In genomic region chr2:105339993-105340392, GRCm38 (mm10) we compare ENCODE assay signal across 12 mouse cellular contexts. TPM values are rescaled to one million over a fixed set of nuclear protein-coding genes. Genes with fewer than 3 reads are reported as not detected.
DNase-seq lines count a peak whose midpoint lies in the region; ATAC-seq and TF ChIP-seq lines count a peak whose summit lies in the region.
"Had no signal": no experiment of that assay in that cellular context is flagged by ENCODE, and none has a peak within 500 bp of the region (broad histone marks: within the 10 kb centered on the region; RNA-seq: fewer than 3 reads in every experiment).

No protein-coding gene starts in this region.

- H3K4me1 ChIP-seq in hindbrain, postnatal 0 days (ENCODE audit: insufficient read depth, low read length): no peaks in the 10 kb centered on the region
- no peaks in the 10 kb centered on the region for H3K4me1 ChIP-seq in hindbrain, embryonic 16.5 days (ENCODE audit: control insufficient read depth, insufficient read depth, low read depth, low read length)
- H3K4me1 ChIP-seq: liver, embryonic 13.5 days had no signal

- H3K27ac ChIP-seq in hindbrain, postnatal 0 days: no peak overlapping the region
- H3K27ac ChIP-seq in hindbrain, embryonic 16.5 days (ENCODE audit: low read depth, low read length): no peak overlapping the region
- H3K27ac ChIP-seq: embryonic facial prominence, embryonic 15.5 days; liver, embryonic 13.5 days had no signal

- WGBS in hindbrain, postnatal 0 days: 70% methylated on average over 3 of the region's 3 CpGs
- WGBS in hindbrain, embryonic 16.5 days: 64% methylated on average over 3 of the region's 3 CpGs

- H3K27me3 ChIP-seq in hindbrain, postnatal 0 days (ENCODE audit: insufficient read depth, low read length): no peaks in the 10 kb centered on the region; the same call in 1 of the 2 replicates
- H3K27me3 ChIP-seq in hindbrain, embryonic 16.5 days (replicated peaks; ENCODE audit: control insufficient read depth, insufficient read depth, low read length): no peaks in the 10 kb centered on the region
- H3K27me3 ChIP-seq: embryonic facial prominence, embryonic 15.5 days; liver, embryonic 13.5 days had no signal

- ATAC-seq in hindbrain, postnatal 0 days: no peak
- no peak for ATAC-seq in hindbrain, embryonic 16.5 days
- peak; percentile 36 for ATAC-seq in activated CD4-positive, CD25-positive, alpha-beta regulatory T cell, adult 4 months

- no peak overlapping the region for H3K4me2 ChIP-seq in hindbrain, postnatal 0 days (ENCODE audit: low read depth, low read length)
- H3K4me2 ChIP-seq in hindbrain, embryonic 16.5 days (ENCODE audit: low read length): no peak overlapping the region
- H3K4me2 ChIP-seq: embryonic facial prominence, embryonic 15.5 days; liver, embryonic 13.5 days had no signal

- TF ChIP-seq CTCF in hindbrain, postnatal 0 days (IDR thresholded peaks at IDR 0.05; ENCODE audit: low read depth): peak; percentile 41

- no peaks in the 10 kb centered on the region for H3K9me3 ChIP-seq in hindbrain, postnatal 0 days (ENCODE audit: low read length)
- no peaks in the 10 kb centered on the region for H3K9me3 ChIP-seq in hindbrain, embryonic 16.5 days (ENCODE audit: control insufficient read depth, low read length)
- H3K9me3 ChIP-seq: embryonic facial prominence, embryonic 15.5 days; liver, embryonic 13.5 days had no signal

- H3K9ac ChIP-seq in hindbrain, postnatal 0 days (replicated peaks; ENCODE audit: low read length): no peak overlapping the region
- no peak overlapping the region for H3K9ac ChIP-seq in hindbrain, embryonic 16.5 days (ENCODE audit: low read depth, low read length)
- H3K9ac ChIP-seq: embryonic facial prominence, embryonic 15.5 days; liver, embryonic 13.5 days had no signal

- no peaks in the 10 kb centered on the region for H3K36me3 ChIP-seq in hindbrain, postnatal 0 days (ENCODE audit: insufficient read depth, low read length)
- no peaks in the 10 kb centered on the region for H3K36me3 ChIP-seq in hindbrain, embryonic 16.5 days (ENCODE audit: control insufficient read depth, insufficient read depth, low read length)
- H3K36me3 ChIP-seq: embryonic facial prominence, embryonic 15.5 days; liver, embryonic 13.5 days had no signal

- DNase-seq in adrenal gland, postnatal 10 days: peak; percentile 10
- DNase-seq in adrenal gland, postnatal 4 days (ENCODE audit: low spot score in 2 of 2): no peak
- DNase-seq in hindbrain, postnatal 0 days (ENCODE audit: low spot score): peak; percentile 31
- DNase-seq in 3T3-L1 (ENCODE audit: low read depth, low spot score): peak; percentile 49
- no peak for DNase-seq in urinary bladder, postnatal 10 days (ENCODE audit: low spot score)
- DNase-seq in layer of hippocampus, postnatal 25 days (ENCODE audit: extremely low spot score in 1 of 2, low spot score in 1 of 2): no peak
- DNase-seq: heart, postnatal 4 days; layer of hippocampus, adult 9-11 months; liver, embryonic 13.5 days had no signal

- H3K4me3 ChIP-seq in hindbrain, postnatal 0 days (ENCODE audit: low read length): no peak overlapping the region
- H3K4me3 ChIP-seq in hindbrain, embryonic 16.5 days (ENCODE audit: low read length): no peak overlapping the region
- H3K4me3 ChIP-seq: embryonic facial prominence, embryonic 15.5 days; liver, embryonic 13.5 days had no signal

RNA-seq across cellular contexts. Expression of gene Rcn1, which starts 59.1 kb away (rescaled TPM):
- 10 to 100 TPM; 63.7 to 86.3 TPM for total RNA-seq in adrenal gland, postnatal 10 days (2021)
- 10 to 100 TPM; 89.0 to 99.2 TPM for total RNA-seq in adrenal gland, postnatal 4 days (2021)
- 27.7 and 32.5 TPM in 2 replicates for total RNA-seq in hindbrain, postnatal 0 days (2014; rRNA removed)
- polyA plus RNA-seq in hindbrain, postnatal 0 days (2015; fragmentation: Nextera tagmentation; extraction: Ambion mirVana): 61.2 and 64.2 TPM in 2 replicates
- 76.2 and 80.0 TPM in 2 replicates for polyA plus RNA-seq in hindbrain, embryonic 16.5 days (2015; fragmentation: Nextera tagmentation; extraction: Ambion mirVana)
- 10 to 100 TPM; 10.1 to 11.2 TPM for polyA plus RNA-seq in activated CD4-positive, CD25-positive, alpha-beta regulatory T cell, adult 4 months (2017; shearing (Covaris generic))
- 10 to 100 TPM; 14.7 to 15.6 TPM for total RNA-seq in layer of hippocampus, postnatal 25 days (2021)

Comparison
In these comparisons a context has a peak if more than half of its experiments do, and no peak if none do; other contexts are left out.
1. DNase-seq: peak in adrenal gland, postnatal 10 days (single experiment), hindbrain, postnatal 0 days (single experiment) and 3T3-L1 (single experiment); none in adrenal gland, postnatal 4 days (0 of 2), urinary bladder, postnatal 10 days (single experiment) and layer of hippocampus, postnatal 25 days (0 of 2).